Mouse (Mus musculus): Measurements from ENCODE around the gene Fam173b.
"Not testable (repeated sequence)": the region's sequence is repeated elsewhere in the genome, so short reads cannot be mapped to it uniquely, and the experiment has no call there.

The Fam173b gene

GRCm38 (mm10) chr15:31601646-31602374, at the start of gene Fam173b, which contains the start of gene Cct5:
Gene Fam173b (plus strand): TSS chr15:31601852.
Gene Cct5 (minus strand): TSS chr15:31601804.
- DNase-seq (ENCODE audit: low spot score): peak; percentile 100

GRCm38 (mm10) chr15:31554855-31555254, 46.8 kb upstream of the Fam173b start:
- no peak for DNase-seq (ENCODE audit: low spot score)

GRCm38 (mm10) chr15:31561390-31561789, 40.3 kb upstream of the Fam173b start:
- no peak for DNase-seq (ENCODE audit: low spot score)

- DNase-seq (ENCODE audit: low spot score): no peak
Observed at GRCm38 (mm10) chr15:31561976-31562375, 39.7 kb upstream of the Fam173b start.

GRCm38 (mm10) chr15:31562847-31563246, 38.8 kb upstream of the Fam173b start:
- DNase-seq (ENCODE audit: low spot score): no peak

- no peak for DNase-seq (ENCODE audit: low spot score)
Observed at GRCm38 (mm10) chr15:31563577-31564546, 37.8 kb upstream of the Fam173b start.

- no peak for DNase-seq (ENCODE audit: low spot score)
Observed at GRCm38 (mm10) chr15:31565184-31565583, 36.5 kb upstream of the Fam173b start, which contains the start of gene Cmbl. Gene Cmbl (plus strand): TSS chr15:31565389.

GRCm38 (mm10) chr15:31565786-31566185, 35.9 kb upstream of the Fam173b start:
- no peak for DNase-seq (ENCODE audit: low spot score)

GRCm38 (mm10) chr15:31567431-31567830, 34.2 kb upstream of the Fam173b start:
- no peak for DNase-seq (ENCODE audit: low spot score)

GRCm38 (mm10) chr15:31568581-31568996, 33.1 kb upstream of the Fam173b start:
- peak; percentile 93 for DNase-seq (ENCODE audit: low spot score)

GRCm38 (mm10) chr15:31569325-31570022, 32.2 kb upstream of the Fam173b start:
- DNase-seq (ENCODE audit: low spot score): peak; percentile 66

GRCm38 (mm10) chr15:31570959-31571358, 30.7 kb upstream of the Fam173b start:
- DNase-seq (ENCODE audit: low spot score): no peak

- DNase-seq (ENCODE audit: low spot score): no peak
Observed at GRCm38 (mm10) chr15:31571906-31572722, 29.5 kb upstream of the Fam173b start.

- DNase-seq (ENCODE audit: low spot score): no peak
Observed at GRCm38 (mm10) chr15:31573287-31573686, 28.4 kb upstream of the Fam173b start.

- no peak for DNase-seq (ENCODE audit: low spot score)
Observed at GRCm38 (mm10) chr15:31573692-31574091, 28.0 kb upstream of the Fam173b start.

- no peak for DNase-seq (ENCODE audit: low spot score)
Observed at GRCm38 (mm10) chr15:31576076-31576475, 25.6 kb upstream of the Fam173b start.

GRCm38 (mm10) chr15:31581086-31581485, 20.6 kb upstream of the Fam173b start:
- not testable (repeated sequence) for DNase-seq (ENCODE audit: low spot score)

- DNase-seq (ENCODE audit: low spot score): no peak
Observed at GRCm38 (mm10) chr15:31583304-31584085, 18.2 kb upstream of the Fam173b start.

- DNase-seq (ENCODE audit: low spot score): no peak
Observed at GRCm38 (mm10) chr15:31585238-31585637, 16.4 kb upstream of the Fam173b start.

- DNase-seq (ENCODE audit: low spot score): no peak
Observed at GRCm38 (mm10) chr15:31586088-31586487, 15.6 kb upstream of the Fam173b start.
